Comparison of ENCODE assay signal across 29 mouse cellular contexts in genomic region chr9:93969691-93970284, GRCm38 (mm10).
A peak's percentile ranks its signal among the peaks of the same experiment; 100 is the strongest.
DNase-seq lines count a peak whose midpoint lies in the region; ATAC-seq lines count a peak whose summit lies in the region.
"Had no signal": no experiment of that assay in that cellular context is flagged by ENCODE, and none has a peak within 500 bp of the region (broad histone marks: within the 10 kb centered on the region; RNA-seq: fewer than 3 reads in every experiment).

No protein-coding gene starts in this region.

- no peak overlapping the region for H3K4me3 ChIP-seq in midbrain, embryonic 11.5 days (ENCODE audit: low read depth, low read length)
- no peak overlapping the region for H3K4me3 ChIP-seq in midbrain, embryonic 10.5 days
- no peak overlapping the region for H3K4me3 ChIP-seq in liver, embryonic 12.5 days
- H3K4me3 ChIP-seq: embryonic facial prominence, embryonic 12.5 days; heart, adult 2 months; heart, embryonic 13.5 days; hindbrain, embryonic 10.5 days; hindbrain, embryonic 15.5 days; layer of hippocampus, adult 2 months; left cerebral cortex, adult 2 months; limb, embryonic 12.5 days; lung, embryonic 15.5 days; midbrain, embryonic 12.5 days; neural tube, embryonic 13.5 days had no signal

- H3K4me2 ChIP-seq in midbrain, embryonic 11.5 days: no peak overlapping the region
- H3K4me2 ChIP-seq in liver, embryonic 12.5 days: no peak overlapping the region
- H3K4me2 ChIP-seq: embryonic facial prominence, embryonic 12.5 days; heart, embryonic 13.5 days; hindbrain, embryonic 15.5 days; limb, embryonic 12.5 days; lung, embryonic 15.5 days; midbrain, embryonic 12.5 days; neural tube, embryonic 13.5 days had no signal

- ATAC-seq in midbrain, embryonic 11.5 days (ENCODE audit: low FRiP score): no peak
- no peak for ATAC-seq in liver, embryonic 12.5 days

- DNase-seq in midbrain, embryonic 11.5 days (ENCODE audit: low spot score, missing footprints): peak; percentile 54
- DNase-seq in midbrain, embryonic 10.5 days (ENCODE audit: low spot score): no peak
- peak; percentile 61 for DNase-seq in adipocyte (ENCODE audit: low spot score)
- DNase-seq in adrenal gland, postnatal 14 days: peak; percentile 7
- peak; percentile 4 for DNase-seq in fibroblast of lung, adult 2 months (ENCODE audit: low read depth)
- no peak for DNase-seq in ovary, postnatal 14 days (ENCODE audit: low spot score)
- DNase-seq in kidney, adult 11 months: no peak
- DNase-seq: cerebellum, adult 11-12 months; cerebellum, adult 9-11 months; embryo, embryonic 11 days; forebrain, postnatal 0 days; heart, adult 2 months; heart, postnatal 10 days; kidney, adult 2 months; kidney, postnatal 36 days; thymus, adult 18-20 months; thymus, postnatal 36 days had no signal

- no peaks in the 10 kb centered on the region for H3K9me3 ChIP-seq in midbrain, embryonic 11.5 days (ENCODE audit: control insufficient read depth, low read length)
- no peaks in the 10 kb centered on the region for H3K9me3 ChIP-seq in midbrain, embryonic 10.5 days (replicated peaks)
- no peaks in the 10 kb centered on the region for H3K9me3 ChIP-seq in liver, embryonic 12.5 days (replicated peaks)
- H3K9me3 ChIP-seq: embryonic facial prominence, embryonic 12.5 days; heart, embryonic 13.5 days; hindbrain, embryonic 10.5 days; hindbrain, embryonic 15.5 days; limb, embryonic 12.5 days; lung, embryonic 15.5 days; midbrain, embryonic 12.5 days; neural tube, embryonic 13.5 days had no signal

- no peaks in the 10 kb centered on the region for H3K27me3 ChIP-seq in midbrain, embryonic 11.5 days (ENCODE audit: control insufficient read depth, insufficient read depth, low read length)
- H3K27me3 ChIP-seq in midbrain, embryonic 10.5 days (ENCODE audit: low read depth, poor library complexity, severe bottlenecking): no peaks in the 10 kb centered on the region
- H3K27me3 ChIP-seq in liver, embryonic 12.5 days (replicated peaks): no peaks in the 10 kb centered on the region
- H3K27me3 ChIP-seq: embryonic facial prominence, embryonic 12.5 days; heart, embryonic 13.5 days; hindbrain, embryonic 15.5 days; limb, embryonic 12.5 days; lung, embryonic 15.5 days; midbrain, embryonic 12.5 days; neural tube, embryonic 13.5 days had no signal

- H3K9ac ChIP-seq in midbrain, embryonic 11.5 days (ENCODE audit: low read length): no peak overlapping the region
- no peak overlapping the region for H3K9ac ChIP-seq in liver, embryonic 12.5 days
- H3K9ac ChIP-seq: embryonic facial prominence, embryonic 12.5 days; forebrain, postnatal 0 days; heart, embryonic 13.5 days; hindbrain, embryonic 15.5 days; limb, embryonic 12.5 days; lung, embryonic 15.5 days; midbrain, embryonic 12.5 days; neural tube, embryonic 13.5 days had no signal

- 85% methylated on average over 6 of the region's 6 CpGs for WGBS in midbrain, embryonic 11.5 days
- 92% methylated on average over 6 of the region's 6 CpGs for WGBS in midbrain, embryonic 10.5 days
- WGBS in liver, embryonic 12.5 days (ENCODE audit: insufficient replicate concordance): 63% methylated on average over 6 of the region's 6 CpGs

- no peaks in the 10 kb centered on the region for H3K4me1 ChIP-seq in midbrain, embryonic 11.5 days (ENCODE audit: control insufficient read depth, insufficient read depth, low read length)
- H3K4me1 ChIP-seq in midbrain, embryonic 10.5 days: no peaks in the 10 kb centered on the region
- H3K4me1 ChIP-seq in liver, embryonic 12.5 days: no peaks in the 10 kb centered on the region
- H3K4me1 ChIP-seq: embryonic facial prominence, embryonic 12.5 days; heart, embryonic 13.5 days; hindbrain, embryonic 10.5 days; lung, embryonic 15.5 days; midbrain, embryonic 12.5 days; neural tube, embryonic 13.5 days had no signal

- no peaks in the 10 kb centered on the region for H3K36me3 ChIP-seq in midbrain, embryonic 11.5 days (ENCODE audit: control insufficient read depth, insufficient read depth, low read length)
- H3K36me3 ChIP-seq in midbrain, embryonic 10.5 days: no peaks in the 10 kb centered on the region
- no peaks in the 10 kb centered on the region for H3K36me3 ChIP-seq in liver, embryonic 12.5 days
- H3K36me3 ChIP-seq: embryonic facial prominence, embryonic 12.5 days; heart, embryonic 13.5 days; hindbrain, embryonic 10.5 days; hindbrain, embryonic 15.5 days; limb, embryonic 12.5 days; lung, embryonic 15.5 days; midbrain, embryonic 12.5 days; neural tube, embryonic 13.5 days had no signal

- no peak overlapping the region for H3K27ac ChIP-seq in midbrain, embryonic 11.5 days (ENCODE audit: low read depth, low read length)
- H3K27ac ChIP-seq in midbrain, embryonic 10.5 days (replicated peaks): no peak overlapping the region
- no peak overlapping the region for H3K27ac ChIP-seq in liver, embryonic 12.5 days
- H3K27ac ChIP-seq: embryonic facial prominence, embryonic 12.5 days; heart, adult 2 months; heart, embryonic 13.5 days; hindbrain, embryonic 10.5 days; hindbrain, embryonic 15.5 days; layer of hippocampus, adult 2 months; left cerebral cortex, adult 2 months; limb, embryonic 12.5 days; lung, embryonic 15.5 days; midbrain, embryonic 12.5 days; neural tube, embryonic 13.5 days; stomach, postnatal 0 days had no signal

Comparison
In these comparisons a context has a peak if more than half of its experiments do, and no peak if none do; other contexts are left out.
1. DNase-seq: peak in midbrain, embryonic 11.5 days (single experiment), adipocyte (single experiment), adrenal gland, postnatal 14 days (single experiment) and fibroblast of lung, adult 2 months (single experiment); none in midbrain, embryonic 10.5 days (single experiment), ovary, postnatal 14 days (single experiment) and kidney, adult 11 months (single experiment).